Comparison of ENCODE assay signal across 13 mouse cellular contexts in the genomic region with DNA sequence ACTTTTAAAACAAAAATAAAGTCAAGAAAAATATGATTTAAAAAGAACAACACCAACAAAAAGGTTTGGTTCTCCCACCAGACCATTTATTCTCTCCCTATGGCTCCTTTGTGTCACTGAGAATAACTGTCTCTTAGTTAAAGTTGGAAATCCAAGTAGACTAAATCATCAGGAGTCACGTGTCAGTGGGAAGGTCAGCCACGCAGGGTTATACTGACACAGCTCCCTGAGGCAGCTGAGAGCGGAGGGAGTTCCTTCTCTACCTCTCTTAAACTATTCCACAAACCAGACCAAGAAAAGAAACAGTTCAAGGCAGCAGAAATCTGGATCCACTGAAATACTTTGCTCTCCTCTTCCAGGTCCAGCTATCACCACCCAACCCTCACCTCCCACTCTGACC.
"Had no signal": no experiment of that assay in that cellular context is flagged by ENCODE, and none has a peak within 500 bp of the region (broad histone marks: within the 10 kb centered on the region; RNA-seq: fewer than 3 reads in every experiment).

No protein-coding gene starts in this region.

- DNase-seq: gastrocnemius, adult 2 months; gastrocnemius, postnatal 10 days; gastrocnemius, postnatal 25 days; heart, adult 18-20 months; heart, postnatal 10 days; heart, postnatal 4 days; kidney, adult 18-20 months; kidney, adult 8-10 months; kidney, postnatal 10 days; kidney, postnatal 25 days; kidney, postnatal 4 days; liver; liver, embryonic 13.5 days had no signal
